Mouse (Mus musculus) heart, postnatal 14 days (tissue): Measurements from ENCODE around the gene Slc4a2. TPM values are rescaled to one million over a fixed set of nuclear protein-coding genes. Genes with fewer than 3 reads are reported as not detected.

Source experiments
- DNase-seq, 2 experiments: peaks; one replicate each; pipeline ENCODE4 v3.0.0; 2021 to 2022
- intact Hi-C: fragments of 180-260 bp; cut with DNase I; formaldehyde crosslinking; loops from one replicate; pipeline ENCODE4 v1.15.1; 2025
- total RNA-seq, 2 experiments: library from RNA; stranded (reverse); gene quantifications; 2 replicates each; pipeline ENCODE4 v1.2.3; 2021

Gene Slc4a2
- total RNA-seq, 2 experiments from 2014 or later, result 41.3 to 51.5 TPM

- peak; percentile 90 to 92 for DNase-seq
- intact Hi-C loops, result loop anchor here (5.0 kb wide), 1 partner anchor 34 kb away; no protein-coding TSS in a partner anchor
Observed at GRCm38 (mm10) chr5:24451264-24452029, 27.8 kb downstream of the Slc4a2 start.

GRCm38 (mm10) chr5:24452030-24452690 lies 28.5 kb downstream of the Slc4a2 start, which contains the start of gene Agap3:
Agap3 (plus strand) TSS chr5:24452177.
- intact Hi-C loops, result loop anchor here (5.0 kb wide), 1 partner anchor 35 kb away; no protein-coding TSS in a partner anchor
- DNase-seq, result peak; percentile 33 to 40

GRCm38 (mm10) chr5:24452691-24453233 lies 29.1 kb downstream of the Slc4a2 start:
- intact Hi-C loops, result loop anchor here (5.0 kb wide), 1 partner anchor 35 kb away; no protein-coding TSS in a partner anchor
- DNase-seq, result peak; percentile 34 to 55

GRCm38 (mm10) chr5:24453283-24453984 lies 29.8 kb downstream of the Slc4a2 start:
- no peak for DNase-seq
- intact Hi-C loops, result loop anchor here (5.0 kb wide), 1 partner anchor 36 kb away; no protein-coding TSS in a partner anchor

- DNase-seq, result no peak
- intact Hi-C loops, result loop anchor here (2.0 to 5.0 kb wide), 2 partner anchors 15 to 37 kb away; no protein-coding TSS in a partner anchor
Observed at GRCm38 (mm10) chr5:24453985-24454303, 30.3 kb downstream of the Slc4a2 start.

GRCm38 (mm10) chr5:24455076-24455475 lies 31.4 kb downstream of the Slc4a2 start:
- intact Hi-C loops, result loop anchor here (2.0 kb wide), 1 partner anchor 14 kb away; no protein-coding TSS in a partner anchor
- no peak for DNase-seq

GRCm38 (mm10) chr5:24455613-24456012 lies 32.0 kb downstream of the Slc4a2 start:
- no peak for DNase-seq
- intact Hi-C loops, result loop anchor here (2.0 kb wide), 1 partner anchor 13 kb away; no protein-coding TSS in a partner anchor

- intact Hi-C loops, result no loop called here
- DNase-seq, result no peak
Observed at GRCm38 (mm10) chr5:24466762-24467161, 43.1 kb downstream of the Slc4a2 start.

GRCm38 (mm10) chr5:24470600-24470999 lies 47.0 kb downstream of the Slc4a2 start:
- intact Hi-C loops, result loop anchor here (2.0 to 5.0 kb wide), 4 partner anchors 46 to 208 kb away; no protein-coding TSS in a partner anchor
- peak; percentile 82 to 89 for DNase-seq

- intact Hi-C loops, result loop anchor here (5.0 kb wide), 1 partner anchor 211 kb away; no protein-coding TSS in a partner anchor
- no peak for DNase-seq
Observed at GRCm38 (mm10) chr5:24472884-24473619, 49.4 kb downstream of the Slc4a2 start.

- intact Hi-C loops, result loop anchor here (5.0 kb wide), 1 partner anchor 212 kb away; no protein-coding TSS in a partner anchor
- peak in 1 of 2 experiments; percentile 21 for DNase-seq
Observed at GRCm38 (mm10) chr5:24474025-24474722, 50.5 kb downstream of the Slc4a2 start.

GRCm38 (mm10) chr5:24474723-24475261 lies 51.2 kb downstream of the Slc4a2 start:
- intact Hi-C loops, result loop anchor here (5.0 kb wide), 1 partner anchor 212 kb away; no protein-coding TSS in a partner anchor
- DNase-seq, result peak; percentile 69 to 72

GRCm38 (mm10) chr5:24475476-24476241 lies 52.0 kb downstream of the Slc4a2 start:
- intact Hi-C loops, result no loop called here
- DNase-seq, result peak in 1 of 2 experiments; percentile 28

GRCm38 (mm10) chr5:24477909-24478308 lies 54.3 kb downstream of the Slc4a2 start:
- no peak for DNase-seq
- intact Hi-C loops, result no loop called here

- intact Hi-C loops, result loop anchor here (10.0 kb wide), 1 partner anchor 173 kb away; no protein-coding TSS in a partner anchor
- DNase-seq, result peak; percentile 67 to 75
Observed at GRCm38 (mm10) chr5:24481647-24482046, 58.0 kb downstream of the Slc4a2 start.

- intact Hi-C loops, result loop anchor here (10.0 kb wide), 1 partner anchor 172 kb away; no protein-coding TSS in a partner anchor
- no peak for DNase-seq
Observed at GRCm38 (mm10) chr5:24482247-24483079, 58.8 kb downstream of the Slc4a2 start.

- intact Hi-C loops, result loop anchor here (10.0 kb wide), 1 partner anchor 171 kb away; no protein-coding TSS in a partner anchor
- peak; percentile 54 to 71 for DNase-seq
Observed at GRCm38 (mm10) chr5:24483326-24483725, 59.7 kb downstream of the Slc4a2 start.
